Mouse (Mus musculus): ENCODE measurements at regions not wholly inside any gene's neighbourhood (a gene's known extent, or its start where the extent isn't known, plus 50 kb on each side); places are given as distances from the start of the nearest gene placed in this dataset.

DNA sequence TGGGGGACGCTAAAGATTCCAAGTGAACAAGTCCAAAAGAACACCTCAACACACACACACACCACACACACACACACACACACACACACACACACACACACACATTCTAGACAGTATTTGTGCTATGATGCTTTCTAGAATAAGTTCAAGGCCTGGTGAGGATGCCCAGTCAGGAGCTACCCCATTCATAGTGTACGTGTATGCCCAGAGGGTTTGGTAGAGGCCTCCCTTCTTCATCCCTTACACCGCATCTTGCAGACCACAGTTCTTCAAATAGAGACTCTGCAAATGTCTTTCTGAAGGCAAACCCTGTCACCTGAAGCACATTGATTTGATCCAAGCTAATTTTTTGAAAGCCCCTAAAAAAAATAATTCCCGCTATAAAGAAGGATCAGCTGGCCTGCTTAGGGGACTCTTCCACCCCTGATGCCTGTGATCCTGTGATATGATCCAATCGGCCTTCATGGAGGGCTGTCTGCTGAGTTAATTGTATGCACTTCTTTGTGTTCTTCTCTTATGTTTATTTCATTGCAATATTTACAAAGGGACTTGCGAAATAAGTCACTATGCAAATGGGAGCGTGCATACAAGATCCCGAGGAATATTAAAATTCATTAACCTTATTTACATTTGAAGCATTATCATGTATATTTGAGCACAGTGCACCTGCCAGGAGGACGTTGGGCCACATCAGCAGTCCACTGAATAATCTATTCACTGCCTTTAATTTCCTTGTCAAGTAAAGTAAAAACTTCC is 103.8 kb downstream of the Rbm43 start:
- peak overlapping the region; percentile 56 for H3K27ac ChIP-seq (replicated peaks; ENCODE audit: low read depth, low read length)

DNA sequence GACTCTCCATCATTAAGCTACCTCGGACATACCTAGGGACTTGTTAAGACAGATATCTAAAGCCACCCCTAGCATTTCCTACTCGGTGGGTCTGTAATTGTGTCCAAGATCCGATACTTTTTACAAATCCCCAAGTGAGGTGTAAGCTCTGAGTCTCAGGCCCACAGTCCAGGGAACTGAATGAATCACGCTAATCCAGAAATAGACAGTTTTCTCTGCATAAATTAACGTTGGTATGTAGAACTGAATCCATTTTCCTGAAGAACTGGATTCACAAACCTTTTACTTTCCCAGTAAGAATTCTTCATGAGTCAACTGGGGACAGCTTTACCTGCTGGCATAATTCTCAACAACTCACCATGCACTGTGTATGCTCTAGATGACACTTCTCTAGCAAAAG is 97.1 kb downstream of the Rbm43 start:
- no peaks in the 10 kb centered on the region for H3K27me3 ChIP-seq (ENCODE audit: control insufficient read depth, insufficient read depth, low read length)
- H3K4me3 ChIP-seq (replicated peaks; ENCODE audit: low read depth, low read length): no peak overlapping the region
- WGBS: 59% methylated on average over 5 of the region's 5 CpGs
- no peaks in the 10 kb centered on the region for H3K9me3 ChIP-seq (ENCODE audit: control insufficient read depth, low read length)
- DNase-seq (no peak), ATAC-seq (ENCODE audit: low FRiP score, low TSS enrichment) (no peak)
- no peak overlapping the region for H3K27ac ChIP-seq (replicated peaks; ENCODE audit: low read depth, low read length)
- no peaks in the 10 kb centered on the region for H3K36me3 ChIP-seq (ENCODE audit: control insufficient read depth, insufficient read depth, low read length)
- no peak overlapping the region for H3K9ac ChIP-seq (replicated peaks; ENCODE audit: low read length)
- H3K4me2 ChIP-seq (ENCODE audit: low read length): no peak overlapping the region
- H3K4me1 ChIP-seq (ENCODE audit: control insufficient read depth, insufficient read depth, low read length): no peaks in the 10 kb centered on the region

More for the DNA sequence above, 103.8 kb downstream of the Rbm43 start:
- ATAC-seq (ENCODE audit: low FRiP score, low TSS enrichment) (peak; percentile 80; the same call in 1 of the 2 replicates), DNase-seq (peak; percentile 59)
- H3K4me3 ChIP-seq (replicated peaks; ENCODE audit: low read depth, low read length): no peak overlapping the region
- no peaks in the 10 kb centered on the region for H3K9me3 ChIP-seq (ENCODE audit: control insufficient read depth, low read length)
- H3K36me3 ChIP-seq (ENCODE audit: control insufficient read depth, insufficient read depth, low read length): no peaks in the 10 kb centered on the region
- H3K4me1 ChIP-seq (ENCODE audit: control insufficient read depth, insufficient read depth, low read length): 0 out of 2 replicates have a peak, but pooled peaks cover 10% of the 10 kb centered on the region
- no peak overlapping the region for H3K9ac ChIP-seq (replicated peaks; ENCODE audit: low read length)
- 22% methylated on average over 9 of the region's 9 CpGs for WGBS
- H3K4me2 ChIP-seq (ENCODE audit: low read length): no peak overlapping the region
- no peaks in the 10 kb centered on the region for H3K27me3 ChIP-seq (ENCODE audit: control insufficient read depth, insufficient read depth, low read length)

DNA sequence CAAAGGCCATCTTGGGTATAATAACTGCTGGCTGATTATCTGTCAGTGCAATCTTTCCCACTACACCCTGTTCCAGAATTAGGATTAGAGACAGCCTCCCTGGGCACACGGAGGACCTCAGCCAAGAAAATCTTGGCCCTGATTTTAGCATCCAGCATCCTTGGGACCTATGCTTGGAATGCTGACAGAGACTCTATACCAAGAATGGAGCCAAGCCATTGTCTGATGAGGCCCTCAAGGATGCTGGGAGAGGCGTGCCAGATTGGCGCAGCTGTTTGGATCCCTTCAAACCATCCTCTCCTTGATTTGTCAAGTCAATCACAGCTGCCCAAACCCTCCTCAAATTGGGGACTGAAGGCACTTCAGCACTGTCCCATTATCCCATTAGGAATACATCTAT is 94.2 kb downstream of the Rbm43 start:
- H3K36me3 ChIP-seq (ENCODE audit: control insufficient read depth, insufficient read depth, low read length): no peaks in the 10 kb centered on the region
- no peaks in the 10 kb centered on the region for H3K27me3 ChIP-seq (ENCODE audit: control insufficient read depth, insufficient read depth, low read length)
- ATAC-seq (ENCODE audit: low FRiP score, low TSS enrichment) (no peak), DNase-seq (peak; percentile 43)
- no peak overlapping the region for H3K4me3 ChIP-seq (replicated peaks; ENCODE audit: low read depth, low read length)
- H3K4me1 ChIP-seq (ENCODE audit: control insufficient read depth, insufficient read depth, low read length): no peaks in the 10 kb centered on the region
- no peaks in the 10 kb centered on the region for H3K9me3 ChIP-seq (ENCODE audit: control insufficient read depth, low read length)
- WGBS: 86% methylated on average over 3 of the region's 3 CpGs
- H3K9ac ChIP-seq (replicated peaks; ENCODE audit: low read length): no peak overlapping the region
- H3K4me2 ChIP-seq (ENCODE audit: low read length): no peak overlapping the region
- no peak overlapping the region for H3K27ac ChIP-seq (replicated peaks; ENCODE audit: low read depth, low read length)

DNA sequence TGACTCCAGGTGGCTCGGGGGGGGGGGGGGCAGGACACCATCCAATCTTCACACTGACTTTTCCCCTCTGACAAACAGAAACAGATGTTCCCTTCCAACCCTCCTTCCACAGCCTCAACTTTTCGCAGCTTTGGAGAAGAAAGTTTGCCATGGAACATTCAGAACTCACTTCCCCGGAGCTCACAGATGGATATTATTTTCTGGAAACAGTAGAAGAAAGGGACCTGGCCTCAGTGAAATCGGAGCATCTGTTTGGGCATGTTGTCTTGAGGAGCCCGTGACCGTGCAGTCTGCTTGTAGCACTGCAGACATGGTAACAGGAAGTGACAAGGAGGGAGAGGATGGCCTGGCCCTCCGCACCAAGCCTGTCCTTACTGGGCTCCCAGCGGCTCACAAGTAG is 90.1 kb downstream of the Rbm43 start:
- no peak for DNase-seq
- Histone ChIP-seq H3K4me3 (replicated peaks; ENCODE audit: low read depth, low read length) (no peak overlapping the region), H3K4me1 (ENCODE audit: control insufficient read depth, insufficient read depth, low read length) (peaks cover 3% of the 10 kb centered on the region; the same call in 1 of the 2 replicates), H3K27me3 (ENCODE audit: control insufficient read depth, insufficient read depth, low read length) (no peaks in the 10 kb centered on the region), H3K27ac (replicated peaks; ENCODE audit: low read depth, low read length) (no peak overlapping the region), H3K4me2 (ENCODE audit: low read length) (no peak overlapping the region), H3K9me3 (ENCODE audit: control insufficient read depth, low read length) (no peaks in the 10 kb centered on the region), H3K36me3 (ENCODE audit: control insufficient read depth, insufficient read depth, low read length) (no peaks in the 10 kb centered on the region), H3K9ac (replicated peaks; ENCODE audit: low read length) (no peak overlapping the region)
- ATAC-seq (ENCODE audit: low FRiP score, low TSS enrichment): no peak
- 88% methylated on average over 8 of the region's 8 CpGs for WGBS

DNA sequence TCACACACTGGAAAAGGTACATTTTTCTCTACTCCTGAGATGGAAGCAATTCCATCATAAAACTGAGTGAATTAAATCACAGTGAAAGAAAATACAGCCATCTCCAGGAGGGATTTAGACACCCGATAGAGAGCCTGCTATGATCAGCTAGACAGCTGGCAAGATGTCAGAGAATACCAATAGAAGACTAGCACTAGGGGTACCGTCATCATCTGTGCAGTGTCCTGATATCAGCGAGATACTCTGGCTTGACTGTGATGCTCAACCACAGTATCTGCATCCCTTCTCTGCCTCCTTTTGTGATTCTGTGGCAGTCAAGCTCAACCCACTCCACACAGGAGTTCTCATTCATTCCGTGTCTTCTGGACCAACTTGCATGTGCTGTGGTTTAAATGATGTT is 87.4 kb downstream of the Rbm43 start:
- DNase-seq: peak; percentile 44
- H3K4me2 ChIP-seq (ENCODE audit: low read length): no peak overlapping the region
- peak overlapping the region; percentile 37; the same call in 1 of the 2 replicates for H3K27ac ChIP-seq (replicated peaks; ENCODE audit: low read depth, low read length)
- H3K9ac ChIP-seq (replicated peaks; ENCODE audit: low read length): no peak overlapping the region
- 49% methylated on average over 4 of the region's 4 CpGs for WGBS
- H3K27me3 ChIP-seq (ENCODE audit: control insufficient read depth, insufficient read depth, low read length): no peaks in the 10 kb centered on the region
- H3K36me3 ChIP-seq (ENCODE audit: control insufficient read depth, insufficient read depth, low read length): no peaks in the 10 kb centered on the region
- peaks cover 3% of the 10 kb centered on the region; the same call in 1 of the 2 replicates for H3K4me1 ChIP-seq (ENCODE audit: control insufficient read depth, insufficient read depth, low read length)
- no peak overlapping the region for H3K4me3 ChIP-seq (replicated peaks; ENCODE audit: low read depth, low read length)
- no peaks in the 10 kb centered on the region for H3K9me3 ChIP-seq (ENCODE audit: control insufficient read depth, low read length)
- ATAC-seq (ENCODE audit: low FRiP score, low TSS enrichment): no peak

DNA sequence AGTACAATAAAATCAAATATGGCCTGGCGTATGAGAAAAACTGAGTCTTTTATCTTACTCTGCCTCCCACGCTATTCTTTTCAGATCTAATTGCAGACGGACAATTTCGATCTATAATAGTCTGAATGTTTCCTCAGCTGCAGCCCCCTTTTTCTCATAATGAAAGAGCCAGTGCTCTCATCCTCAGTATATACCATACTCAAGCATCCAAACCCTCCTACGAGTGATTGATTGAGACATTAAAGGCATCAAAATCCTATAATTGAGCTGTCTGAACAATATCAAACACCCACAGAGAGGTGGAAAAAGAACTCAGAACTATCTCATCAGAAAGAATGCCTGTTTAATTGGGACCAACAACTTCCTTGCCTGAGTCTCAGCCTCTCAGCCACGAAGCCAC is 87.0 kb downstream of the Rbm43 start:
- H3K4me3 ChIP-seq (replicated peaks; ENCODE audit: low read depth, low read length): no peak overlapping the region
- H3K36me3 ChIP-seq (ENCODE audit: control insufficient read depth, insufficient read depth, low read length): no peaks in the 10 kb centered on the region
- 69% methylated on average over 6 of the region's 6 CpGs for WGBS
- H3K4me2 ChIP-seq (ENCODE audit: low read length): no peak overlapping the region
- ATAC-seq (ENCODE audit: low FRiP score, low TSS enrichment): no peak
- H3K4me1 ChIP-seq (ENCODE audit: control insufficient read depth, insufficient read depth, low read length): peaks cover 3% of the 10 kb centered on the region; the same call in 1 of the 2 replicates
- H3K27ac ChIP-seq (replicated peaks; ENCODE audit: low read depth, low read length): peak overlapping the region; percentile 37; the same call in 1 of the 2 replicates
- H3K27me3 ChIP-seq (ENCODE audit: control insufficient read depth, insufficient read depth, low read length): no peaks in the 10 kb centered on the region
- no peak for DNase-seq
- no peak overlapping the region for H3K9ac ChIP-seq (replicated peaks; ENCODE audit: low read length)
- H3K9me3 ChIP-seq (ENCODE audit: control insufficient read depth, low read length): no peaks in the 10 kb centered on the region

DNA sequence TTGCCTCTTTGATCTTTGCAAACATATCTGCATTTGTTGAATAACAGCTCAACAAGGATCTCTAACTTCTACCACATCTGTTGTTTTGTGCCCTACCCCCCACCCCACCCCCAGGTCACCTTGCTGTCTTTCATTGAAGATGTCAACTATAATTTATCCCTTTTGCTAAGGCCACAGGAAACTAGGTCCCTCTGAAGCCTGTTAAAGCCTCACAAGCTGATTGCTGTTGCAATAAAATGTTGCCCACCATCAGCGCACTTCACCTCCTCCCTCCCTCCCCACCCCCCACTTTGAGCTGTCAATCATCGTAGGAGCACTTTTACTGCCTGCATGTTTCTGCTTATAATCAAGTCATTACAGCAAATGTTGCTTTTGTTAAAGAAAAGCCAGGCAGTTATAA is 86.5 kb downstream of the Rbm43 start:
- ATAC-seq (ENCODE audit: low FRiP score, low TSS enrichment) (no peak), DNase-seq (peak; percentile 41)
- Histone ChIP-seq H3K4me3 (replicated peaks; ENCODE audit: low read depth, low read length) (no peak overlapping the region), H3K4me2 (ENCODE audit: low read length) (no peak overlapping the region), H3K36me3 (ENCODE audit: control insufficient read depth, insufficient read depth, low read length) (no peaks in the 10 kb centered on the region), H3K9ac (replicated peaks; ENCODE audit: low read length) (no peak overlapping the region), H3K9me3 (ENCODE audit: control insufficient read depth, low read length) (no peaks in the 10 kb centered on the region), H3K4me1 (ENCODE audit: control insufficient read depth, insufficient read depth, low read length) (peaks cover 3% of the 10 kb centered on the region; the same call in 1 of the 2 replicates), H3K27me3 (ENCODE audit: control insufficient read depth, insufficient read depth, low read length) (no peaks in the 10 kb centered on the region), H3K27ac (replicated peaks; ENCODE audit: low read depth, low read length) (no peak overlapping the region)
- 50% methylated on average over 2 of the region's 2 CpGs for WGBS

DNA sequence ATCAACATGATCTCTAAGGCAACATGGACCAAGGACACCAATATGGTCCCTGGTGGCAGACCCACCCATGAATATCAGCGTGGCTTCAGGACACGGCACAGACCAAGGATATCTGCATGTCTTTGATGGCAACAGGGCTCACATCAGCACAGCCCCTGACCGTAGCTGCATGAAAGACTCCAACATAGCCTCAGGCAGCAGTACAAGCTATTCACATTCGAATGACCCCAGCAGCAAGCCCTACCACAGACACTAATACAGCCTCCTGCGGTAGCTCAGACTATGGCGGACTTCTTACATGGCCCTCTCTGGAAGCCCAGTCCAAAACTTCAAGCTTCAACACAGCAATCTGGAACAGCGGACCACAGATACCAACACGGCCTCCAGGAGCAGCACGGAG is 84.4 kb downstream of the Rbm43 start:
- Histone ChIP-seq H3K9me3 (ENCODE audit: control insufficient read depth, low read length) (no peaks in the 10 kb centered on the region), H3K9ac (replicated peaks; ENCODE audit: low read length) (no peak overlapping the region), H3K27me3 (ENCODE audit: control insufficient read depth, insufficient read depth, low read length) (no peaks in the 10 kb centered on the region), H3K4me2 (ENCODE audit: low read length) (no peak overlapping the region), H3K27ac (replicated peaks; ENCODE audit: low read depth, low read length) (no peak overlapping the region), H3K4me1 (ENCODE audit: control insufficient read depth, insufficient read depth, low read length) (peaks cover 3% of the 10 kb centered on the region; the same call in 1 of the 2 replicates), H3K4me3 (replicated peaks; ENCODE audit: low read depth, low read length) (no peak overlapping the region), H3K36me3 (ENCODE audit: control insufficient read depth, insufficient read depth, low read length) (no peaks in the 10 kb centered on the region)
- ATAC-seq (ENCODE audit: low FRiP score, low TSS enrichment) (no peak), DNase-seq (no peak)
- 81% methylated on average over 9 of the region's 9 CpGs for WGBS

DNA sequence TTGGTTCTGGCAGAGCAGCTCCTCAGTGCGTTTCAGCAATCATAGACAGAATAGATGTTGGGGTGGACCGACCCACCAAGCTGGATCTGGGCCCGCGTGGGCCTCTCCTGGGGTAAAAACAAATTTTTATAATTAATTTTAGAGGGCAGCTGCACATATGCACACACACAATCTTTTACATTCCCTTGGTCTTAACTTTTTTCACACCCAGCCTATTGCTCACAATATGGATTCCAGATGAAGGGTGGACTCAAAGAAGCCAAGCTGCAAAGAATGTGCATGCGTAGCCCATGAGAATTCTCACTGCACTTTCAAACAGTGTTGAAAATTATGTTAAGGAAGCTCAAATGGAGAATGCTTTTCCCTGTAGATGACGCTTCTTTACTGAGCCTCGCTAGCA is 83.3 kb downstream of the Rbm43 start:
- H3K36me3 ChIP-seq (ENCODE audit: control insufficient read depth, insufficient read depth, low read length): no peaks in the 10 kb centered on the region
- H3K9ac ChIP-seq (replicated peaks; ENCODE audit: low read length): no peak overlapping the region
- H3K9me3 ChIP-seq (ENCODE audit: control insufficient read depth, low read length): no peaks in the 10 kb centered on the region
- 92% methylated on average over 7 of the region's 7 CpGs for WGBS
- H3K4me1 ChIP-seq (ENCODE audit: control insufficient read depth, insufficient read depth, low read length): peaks cover 3% of the 10 kb centered on the region; the same call in 1 of the 2 replicates
- H3K27ac ChIP-seq (replicated peaks; ENCODE audit: low read depth, low read length): no peak overlapping the region
- no peak overlapping the region for H3K4me3 ChIP-seq (replicated peaks; ENCODE audit: low read depth, low read length)
- no peak for DNase-seq
- no peaks in the 10 kb centered on the region for H3K27me3 ChIP-seq (ENCODE audit: control insufficient read depth, insufficient read depth, low read length)
- H3K4me2 ChIP-seq (ENCODE audit: low read length): no peak overlapping the region
- no peak for ATAC-seq (ENCODE audit: low FRiP score, low TSS enrichment)
